Mouse (Mus musculus) lung, postnatal 36 days (tissue): ENCODE data around the gene Galnt18.

Experiments used
- DNase-seq: peaks from one replicate; pipeline ENCODE4 v3.0.0; 2022; ENCODE audit warnings: mixed read lengths

The Galnt18 gene

DNA sequence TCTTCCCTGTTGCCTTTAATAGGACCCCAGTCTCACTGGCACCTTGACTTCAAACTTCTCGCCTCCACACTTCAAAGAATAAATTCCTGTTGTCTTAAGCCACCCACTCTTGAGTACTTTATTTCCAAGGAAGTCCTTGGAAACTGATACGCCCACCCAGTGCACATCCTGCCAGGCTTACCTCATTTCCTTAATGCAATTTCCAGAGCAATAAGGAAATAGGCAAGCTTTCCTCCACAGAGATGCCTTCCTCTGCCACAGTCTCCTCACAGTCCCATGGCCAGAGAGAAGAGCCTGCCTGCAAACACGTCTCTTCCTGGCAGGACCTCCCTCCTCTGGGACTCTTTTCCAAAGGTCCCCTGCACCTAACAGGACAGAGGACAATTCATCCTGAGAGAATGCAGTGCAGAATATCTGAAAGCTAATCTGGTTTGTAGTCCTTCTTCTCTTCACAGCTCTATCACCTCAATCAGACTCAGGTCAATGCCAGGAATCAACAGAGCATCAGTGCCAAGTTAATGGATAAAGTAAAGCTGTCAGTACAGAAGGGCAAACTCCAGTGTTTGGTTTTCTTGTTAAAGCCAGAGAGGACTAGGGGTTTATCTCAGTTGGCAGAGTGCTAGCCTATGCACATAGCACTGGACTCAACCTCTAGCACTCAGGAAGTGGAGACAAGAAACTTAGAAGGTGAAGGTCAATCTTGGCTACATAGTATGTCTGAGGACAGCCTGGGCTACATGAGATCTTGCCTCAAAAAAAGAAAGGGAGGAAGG lies 65.8 kb downstream of the Galnt18 start:
- DNase-seq = peak; percentile 67

DNA sequence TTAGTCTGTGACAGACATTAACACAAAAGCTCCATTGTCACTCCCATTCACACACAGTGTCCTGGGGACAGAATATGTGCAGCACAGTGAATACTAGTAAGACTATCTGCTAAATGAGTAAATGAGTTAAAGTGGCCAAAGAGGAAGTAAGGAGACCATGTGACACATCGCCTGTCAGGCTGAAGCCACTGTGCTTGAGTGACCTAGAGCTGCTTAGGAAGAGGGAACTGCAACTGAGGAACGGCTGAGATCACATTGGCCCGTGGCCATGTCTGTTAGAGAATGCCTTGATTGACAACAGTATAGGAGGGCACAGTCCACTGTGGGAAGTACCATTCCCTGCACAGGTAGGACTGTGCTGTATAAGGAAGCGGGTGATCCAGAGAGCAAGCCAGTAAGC lies 67.0 kb downstream of the Galnt18 start:
- DNase-seq = no peak

DNA sequence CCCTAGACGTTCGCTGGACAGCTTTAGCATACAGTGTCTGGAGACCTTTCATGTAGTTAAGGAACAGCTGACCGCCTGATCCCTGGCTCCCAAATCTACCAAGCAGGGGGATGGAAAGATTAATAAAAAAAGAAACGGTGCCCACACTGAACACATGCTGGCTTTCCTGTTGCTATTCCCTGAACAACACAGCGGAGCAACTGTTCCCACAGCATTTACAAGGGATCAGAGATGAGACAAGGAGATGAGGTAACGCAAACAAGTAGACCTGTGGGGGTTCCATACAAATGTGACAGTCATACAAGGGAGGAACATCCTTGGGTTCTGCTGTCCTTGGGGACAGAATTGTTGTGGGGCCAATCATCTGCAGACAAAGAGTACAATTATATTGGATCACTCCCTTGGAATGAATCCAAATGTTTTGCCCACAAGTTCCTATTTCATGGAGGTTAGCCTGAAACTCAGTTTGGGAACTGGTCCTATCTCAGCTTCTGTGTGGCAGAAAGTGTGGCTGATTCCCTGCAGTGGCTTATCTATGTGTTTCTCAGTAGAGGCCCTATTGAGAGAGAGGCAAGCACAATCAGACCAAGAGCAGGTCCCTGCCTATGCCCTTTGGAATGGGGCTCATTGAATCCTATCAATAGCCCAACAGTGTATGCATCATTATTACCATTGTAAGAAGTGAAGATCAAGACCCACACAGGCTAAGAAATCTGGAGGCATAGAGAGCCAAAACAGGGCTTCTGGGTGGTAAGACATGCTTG lies 68.5 kb downstream of the Galnt18 start:
- no peak for DNase-seq

DNA sequence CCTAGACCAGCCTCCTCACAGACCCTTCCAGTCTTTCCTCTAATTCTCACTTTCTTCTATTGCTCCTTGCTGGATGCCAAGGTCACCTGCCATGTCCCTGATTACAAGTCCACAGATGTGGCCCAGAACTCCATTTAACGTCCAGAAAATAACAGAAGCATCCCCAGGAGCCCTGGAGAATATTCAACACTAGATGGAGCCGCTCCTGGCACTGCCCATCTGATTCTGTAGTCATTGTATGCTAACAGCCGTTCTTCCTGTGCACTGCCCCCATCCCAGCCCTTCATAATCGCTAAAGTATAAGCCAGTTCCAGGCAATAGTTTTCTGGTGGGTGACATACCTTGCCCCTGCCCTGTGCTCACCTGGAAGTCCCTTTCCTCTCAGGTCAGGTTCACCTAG lies 69.5 kb downstream of the Galnt18 start:
- peak; percentile 39 for DNase-seq

DNA sequence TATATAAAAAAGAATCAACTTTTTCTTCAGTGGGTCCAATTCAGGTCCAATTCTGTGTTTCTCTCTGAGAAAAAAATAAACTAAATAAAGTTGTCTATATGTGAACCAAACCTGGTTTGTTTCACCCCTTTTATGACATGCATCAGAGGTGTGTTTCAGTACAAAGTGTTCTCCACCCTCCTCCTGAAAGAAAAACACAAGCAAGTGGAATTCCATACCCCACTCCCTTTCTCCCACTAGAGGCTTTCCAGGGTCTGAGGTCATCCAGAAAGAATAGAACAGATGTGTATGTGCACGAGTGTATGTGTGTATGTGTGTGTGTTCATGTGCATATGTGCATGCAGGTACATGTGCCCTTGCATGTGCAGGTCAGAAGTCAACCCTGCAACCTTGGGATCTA lies 71.2 kb downstream of the Galnt18 start:
- peak; percentile 17 for DNase-seq

DNA sequence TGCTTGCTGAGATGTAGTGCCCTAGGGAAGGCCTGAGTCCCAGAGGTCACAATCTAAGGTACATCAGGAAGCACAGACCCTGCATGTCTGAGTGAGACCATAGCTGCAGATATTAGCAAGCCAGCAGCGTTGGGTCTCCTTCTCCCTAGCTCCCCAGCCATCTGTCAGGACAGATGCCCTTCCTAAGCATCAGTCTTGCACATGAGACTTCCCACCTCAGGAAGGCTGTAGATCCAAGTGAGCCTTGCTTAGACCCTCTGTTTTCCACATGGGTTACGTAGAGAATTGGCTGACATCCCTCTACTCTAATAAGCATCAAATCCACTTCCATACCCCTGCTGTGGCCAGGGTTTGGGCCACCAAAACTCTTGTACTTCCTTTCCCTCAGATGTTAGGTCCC lies 76.8 kb downstream of the Galnt18 start:
- DNase-seq = no peak

DNA sequence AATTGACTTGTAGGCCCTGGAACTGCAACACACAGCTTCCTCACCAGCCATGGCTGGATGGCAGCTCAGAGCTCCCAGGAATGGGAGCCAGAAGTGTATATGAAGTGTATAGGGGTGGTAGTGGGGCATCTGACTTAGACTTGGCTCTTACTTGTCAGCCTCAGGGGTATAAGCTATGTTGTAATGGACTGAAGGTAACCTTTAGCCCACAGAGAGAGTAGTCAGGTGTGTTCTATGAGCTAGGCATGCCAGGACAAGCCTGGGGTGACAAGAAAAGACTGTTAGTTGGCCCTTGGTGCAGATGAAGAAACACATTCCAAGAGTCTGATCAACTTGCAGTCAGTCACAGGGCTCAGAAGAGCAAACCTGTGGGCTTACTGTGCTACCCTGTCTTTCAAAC lies 78.0 kb downstream of the Galnt18 start:
- DNase-seq = no peak

DNA sequence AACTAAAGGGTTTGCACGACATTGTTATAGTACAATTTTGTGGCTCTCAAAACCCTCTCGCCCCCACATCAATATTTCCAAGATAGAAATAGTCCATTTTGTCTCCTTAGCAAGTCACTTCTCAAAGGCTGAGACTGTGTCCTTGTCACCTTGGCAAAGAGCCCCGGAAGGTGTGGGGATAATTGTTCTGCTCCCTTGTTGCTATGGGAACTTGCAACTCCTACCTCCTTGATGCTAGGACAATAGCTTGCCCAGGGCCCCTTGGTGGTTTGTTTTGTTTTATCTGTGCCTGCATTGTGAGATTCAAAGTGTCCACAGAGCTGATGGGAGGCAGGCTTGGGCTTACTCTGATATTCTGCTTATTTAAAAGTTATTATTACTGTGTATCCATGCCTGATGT lies 80.3 kb downstream of the Galnt18 start:
- peak; percentile 30 for DNase-seq

DNA sequence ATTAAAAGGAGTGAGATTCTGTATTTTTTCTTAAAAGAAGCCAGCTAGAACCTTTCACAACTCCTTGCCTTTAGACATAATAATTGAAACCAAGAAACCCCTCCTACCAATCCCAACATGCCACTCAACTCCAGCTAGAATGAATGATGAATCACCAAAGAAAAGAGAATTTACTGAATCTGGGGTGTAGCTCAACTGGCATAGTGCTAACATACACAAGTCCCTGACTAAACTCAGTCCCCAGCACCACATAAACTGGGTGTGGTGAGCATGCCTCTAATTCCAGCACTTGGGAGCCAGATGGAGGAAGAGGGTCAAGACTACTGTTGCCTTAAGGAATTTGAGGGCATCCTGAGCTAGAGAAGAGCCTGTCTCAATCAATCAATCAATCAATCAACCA lies 83.6 kb downstream of the Galnt18 start:
- DNase-seq = no peak

DNA sequence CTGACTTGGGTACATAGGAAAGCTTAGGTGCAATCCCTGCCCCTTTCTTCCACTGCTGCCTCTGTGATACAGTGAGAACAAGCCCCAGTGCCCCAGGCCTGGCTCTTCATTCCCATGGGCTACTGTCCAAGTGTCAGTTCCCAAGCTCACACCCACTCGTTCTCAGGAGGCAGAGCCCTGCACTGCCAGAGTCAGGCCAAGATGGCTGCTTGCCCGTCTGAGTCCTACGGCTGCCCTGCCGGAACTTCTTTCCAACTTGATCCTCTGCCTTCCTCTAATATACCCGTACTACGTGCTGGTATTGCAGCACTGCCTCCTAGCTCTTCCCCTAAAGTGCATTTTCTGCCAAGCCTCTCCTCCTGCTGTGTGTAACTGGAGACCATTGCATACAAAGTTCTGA lies 85.5 kb downstream of the Galnt18 start:
- peak; percentile 70 for DNase-seq

DNA sequence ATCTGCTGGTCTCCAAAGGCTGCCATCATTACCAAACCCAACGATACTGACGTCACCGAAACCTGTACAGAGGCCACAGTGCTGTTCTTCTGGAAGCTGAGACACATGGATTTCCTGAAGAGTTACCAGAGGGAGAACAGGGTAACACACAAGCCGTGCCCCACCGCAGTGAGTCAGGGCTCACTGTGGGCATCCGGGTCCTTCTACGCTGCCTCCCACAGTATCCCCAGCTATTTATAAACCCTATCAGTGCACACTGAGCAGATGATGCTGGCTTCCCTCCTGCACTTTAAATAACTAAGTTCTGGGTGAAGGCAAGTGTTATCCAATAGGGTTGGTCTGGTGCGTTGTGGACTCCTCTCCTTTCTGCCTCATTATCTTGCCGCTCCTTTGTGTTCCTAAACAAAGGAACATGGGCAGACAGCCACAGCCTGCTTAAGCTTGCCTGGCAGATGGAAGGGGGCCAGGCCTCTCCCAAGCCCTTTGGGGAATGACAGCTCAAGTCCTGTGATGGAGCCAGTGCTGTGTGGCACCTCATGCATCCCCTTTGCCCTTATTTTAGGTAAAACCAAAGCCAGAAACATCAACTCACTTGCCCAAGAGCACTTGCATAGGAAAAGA lies 87.0 kb downstream of the Galnt18 start:
- DNase-seq = peak; percentile 81

DNA sequence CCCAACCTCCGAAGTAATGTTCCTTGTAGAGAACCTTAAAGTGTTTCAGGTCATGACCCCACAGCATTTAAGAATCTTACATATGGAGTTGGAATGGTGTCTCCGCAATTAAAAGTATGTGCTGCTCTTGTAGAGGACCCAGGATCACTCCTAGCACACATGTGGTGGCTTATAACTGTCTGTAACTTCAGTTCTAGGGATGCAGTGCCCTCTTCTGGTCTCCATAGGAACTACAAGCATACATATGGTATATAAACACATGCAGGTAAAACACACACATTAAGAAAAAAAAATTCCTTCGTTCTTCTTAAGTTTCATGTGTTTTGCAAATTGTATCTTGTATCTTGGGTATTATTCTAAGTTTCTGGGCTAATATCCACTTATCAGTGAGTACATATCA lies 99.7 kb downstream of the Galnt18 start:
- peak; percentile 23 for DNase-seq

DNA sequence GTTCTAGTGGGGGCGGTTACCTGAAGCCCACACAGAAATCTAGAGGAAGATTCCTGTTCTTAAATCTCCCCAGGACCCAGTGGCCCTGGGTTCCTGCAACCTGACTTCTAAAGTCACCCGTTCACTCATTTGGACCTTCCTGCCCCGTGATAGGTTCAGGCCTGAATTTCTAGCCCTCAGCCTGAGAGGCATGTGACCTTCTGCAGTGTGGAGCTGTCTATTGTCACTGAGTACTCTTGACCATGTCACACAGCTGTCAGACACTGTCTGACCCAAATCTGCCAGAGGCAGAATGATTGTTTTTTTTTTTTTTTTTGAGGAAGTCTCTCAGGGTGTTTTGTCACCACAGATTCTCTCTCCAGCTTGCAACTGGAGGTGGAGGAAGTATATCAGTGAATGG lies 103.3 kb downstream of the Galnt18 start:
- no peak for DNase-seq

DNA sequence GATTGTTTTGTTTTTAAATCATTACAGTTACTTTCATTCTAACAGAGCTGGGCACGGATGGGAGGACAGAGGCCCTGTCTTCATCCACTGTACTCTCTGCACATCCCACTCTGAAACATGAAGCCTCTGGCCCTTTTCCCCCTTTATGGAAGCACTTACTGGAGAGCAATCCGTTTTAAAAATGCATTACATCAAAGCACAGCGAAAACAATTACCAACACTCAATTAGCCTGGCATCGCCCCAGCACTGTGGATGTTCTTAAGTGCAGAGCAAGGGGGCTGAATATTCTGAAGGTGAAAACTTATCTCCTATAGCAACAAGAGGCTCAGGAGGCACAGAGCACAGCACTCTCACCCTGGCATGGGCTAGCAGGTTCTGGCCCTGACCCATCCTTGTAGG lies 107.3 kb downstream of the Galnt18 start:
- DNase-seq = no peak

DNA sequence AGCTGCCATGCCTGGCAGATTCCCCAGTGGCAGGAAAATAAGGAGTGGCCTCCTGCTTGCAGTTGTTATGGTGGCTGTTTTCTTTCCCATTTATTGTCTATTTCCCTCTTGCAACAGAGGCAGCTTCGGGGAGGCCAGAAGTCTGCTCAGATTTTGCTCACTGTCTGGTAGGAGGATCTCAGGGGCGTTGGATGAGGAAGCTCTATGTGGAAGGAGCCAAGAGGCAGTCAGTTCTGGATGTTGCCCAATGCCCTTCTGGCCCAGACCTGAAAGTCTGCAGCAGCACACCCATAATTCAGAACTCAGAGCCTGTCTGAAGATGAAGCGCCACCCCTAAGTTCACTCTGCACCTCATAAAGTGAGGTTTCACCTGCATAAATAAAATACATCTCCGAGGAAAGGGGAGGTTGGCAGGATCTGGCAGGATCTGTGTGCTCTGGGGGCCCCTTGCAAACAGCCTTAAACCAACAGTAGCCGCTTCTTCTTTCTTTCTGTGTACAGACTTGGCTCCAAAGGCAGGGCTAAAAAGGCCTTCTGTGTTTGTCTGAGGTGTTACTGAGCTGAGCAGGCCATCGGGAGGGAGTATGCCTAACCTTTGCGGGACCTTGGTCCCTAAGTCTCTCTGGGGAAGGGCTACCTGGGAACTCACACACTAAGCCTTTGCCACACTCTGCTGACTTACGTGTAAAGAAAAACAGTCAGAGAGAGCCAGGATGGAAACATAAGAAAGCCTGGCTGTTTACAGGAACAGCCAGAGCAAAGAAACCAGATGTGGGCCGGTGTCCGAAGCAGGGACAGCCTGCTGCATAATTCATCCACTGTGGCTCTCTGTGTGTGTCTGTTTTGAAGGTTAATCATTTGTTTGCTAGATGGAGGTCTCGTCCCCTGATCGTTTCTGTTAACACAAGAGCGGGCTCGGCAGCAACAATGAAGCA lies 116.4 kb downstream of the Galnt18 start:
- DNase-seq = peak; percentile 46

DNA sequence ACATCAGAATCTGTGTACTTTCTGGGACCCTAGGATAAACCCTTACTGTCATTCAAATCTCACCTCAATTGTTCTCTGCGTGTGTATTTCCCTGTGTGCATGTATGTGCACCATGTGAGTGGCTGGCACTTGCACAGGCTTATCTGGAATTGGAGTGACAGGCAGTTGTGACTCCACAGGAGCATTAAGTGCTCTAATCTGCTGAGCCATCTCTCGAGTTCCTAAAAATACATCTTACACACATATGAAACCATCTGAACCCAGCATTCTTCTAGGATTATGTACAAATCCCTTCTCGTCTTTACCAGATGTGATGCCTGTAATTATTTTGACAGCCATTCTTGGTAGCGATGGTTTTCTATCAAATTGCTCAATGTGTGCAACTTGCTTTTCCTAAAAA lies 121.2 kb downstream of the Galnt18 start:
- no peak for DNase-seq

DNA sequence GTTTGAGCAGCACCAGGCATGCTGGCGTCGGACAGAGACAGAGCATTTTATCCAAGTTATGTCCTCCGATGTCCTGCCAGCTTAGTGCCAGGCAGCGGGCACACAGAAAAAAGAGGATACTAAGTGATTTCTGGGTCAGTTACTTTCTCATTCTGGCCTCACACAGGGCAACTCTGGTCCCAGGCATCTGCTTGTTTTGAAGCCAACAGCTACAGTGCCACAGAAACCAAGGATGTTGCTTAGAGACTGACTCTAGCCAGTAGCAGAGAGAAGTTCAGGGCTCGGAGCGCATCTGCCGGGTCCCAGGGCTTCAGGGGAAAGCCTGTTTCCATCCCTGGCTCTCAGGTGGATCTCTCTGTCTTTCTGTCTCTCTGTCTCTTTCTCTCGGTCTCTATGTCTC lies 124.8 kb downstream of the Galnt18 start:
- no peak for DNase-seq

DNA sequence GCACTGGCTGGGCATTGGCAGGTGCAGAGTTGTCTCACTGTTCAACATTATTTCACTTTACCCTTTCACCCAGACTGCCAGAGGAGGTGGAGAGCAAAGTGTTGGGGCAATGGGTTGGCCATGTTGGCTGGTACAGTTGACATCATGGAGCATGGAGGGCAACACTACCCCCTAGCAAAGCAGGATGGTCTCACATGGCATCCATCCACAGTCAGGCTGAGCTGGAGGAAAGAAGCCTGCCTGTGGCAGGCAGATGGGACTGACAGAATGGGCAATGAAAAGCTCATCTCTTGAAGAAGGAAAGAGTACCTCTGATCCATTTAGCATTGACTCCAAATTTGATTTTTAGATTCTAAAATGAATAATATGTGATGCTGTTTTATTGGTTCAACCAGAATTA lies 125.3 kb downstream of the Galnt18 start:
- no peak for DNase-seq

DNA sequence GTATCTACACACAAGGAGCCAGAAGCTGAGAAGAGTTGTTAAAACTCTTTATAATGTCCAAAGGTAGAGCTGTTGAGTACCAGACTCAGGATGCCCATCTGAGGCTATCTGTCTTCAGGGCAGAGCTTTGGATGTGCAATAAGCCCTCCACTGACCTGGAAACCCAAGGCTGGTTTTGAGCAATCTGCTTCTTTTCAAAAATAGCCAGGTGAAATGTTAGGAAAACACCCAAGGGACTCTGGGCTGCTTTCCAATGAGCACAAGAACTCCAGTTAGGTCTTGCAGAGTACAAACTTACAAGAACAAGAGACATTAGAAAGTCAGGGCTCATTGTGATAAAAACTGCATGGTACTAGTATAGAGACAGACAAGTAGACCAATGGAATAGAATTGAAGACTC lies 135.4 kb downstream of the Galnt18 start:
- no peak for DNase-seq

DNA sequence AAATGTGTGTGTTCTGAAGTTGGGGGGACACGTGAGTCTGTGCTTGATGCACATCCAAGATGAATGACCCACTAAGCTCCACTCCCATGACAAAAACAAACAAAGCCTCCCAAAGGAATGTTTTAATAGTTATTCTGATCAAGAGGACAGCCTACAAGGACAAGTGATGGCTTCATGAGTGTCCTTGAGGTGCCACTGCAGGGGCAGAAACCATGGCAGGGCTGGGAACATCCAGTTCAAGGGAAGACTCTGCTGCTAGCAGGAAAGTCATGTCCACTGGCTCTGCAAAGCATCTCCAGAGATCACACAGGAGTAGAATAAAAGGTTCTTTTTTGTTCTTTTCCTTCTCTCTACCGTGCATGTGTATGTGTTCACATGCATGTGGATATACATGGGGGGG lies 140.9 kb downstream of the Galnt18 start:
- no peak for DNase-seq

DNA sequence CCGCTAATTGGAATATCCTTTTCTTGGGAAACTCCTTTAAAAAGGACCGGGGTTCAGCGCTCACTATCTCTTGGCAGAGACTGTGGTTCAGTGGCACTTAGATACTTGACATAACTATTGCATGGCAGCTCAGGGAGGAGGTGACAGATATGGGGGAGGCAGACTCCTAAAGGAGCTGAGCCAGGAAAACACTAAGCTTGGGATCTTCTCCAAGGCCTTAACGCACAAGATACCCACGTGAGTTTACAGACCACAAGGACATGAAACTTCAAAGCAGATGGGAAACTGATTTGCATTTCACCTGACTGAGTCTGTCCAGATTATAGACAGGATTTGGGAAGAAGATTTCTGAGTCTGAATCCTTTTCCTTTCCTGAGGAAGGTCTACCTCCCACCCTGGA lies 141.3 kb downstream of the Galnt18 start:
- DNase-seq = no peak

DNA sequence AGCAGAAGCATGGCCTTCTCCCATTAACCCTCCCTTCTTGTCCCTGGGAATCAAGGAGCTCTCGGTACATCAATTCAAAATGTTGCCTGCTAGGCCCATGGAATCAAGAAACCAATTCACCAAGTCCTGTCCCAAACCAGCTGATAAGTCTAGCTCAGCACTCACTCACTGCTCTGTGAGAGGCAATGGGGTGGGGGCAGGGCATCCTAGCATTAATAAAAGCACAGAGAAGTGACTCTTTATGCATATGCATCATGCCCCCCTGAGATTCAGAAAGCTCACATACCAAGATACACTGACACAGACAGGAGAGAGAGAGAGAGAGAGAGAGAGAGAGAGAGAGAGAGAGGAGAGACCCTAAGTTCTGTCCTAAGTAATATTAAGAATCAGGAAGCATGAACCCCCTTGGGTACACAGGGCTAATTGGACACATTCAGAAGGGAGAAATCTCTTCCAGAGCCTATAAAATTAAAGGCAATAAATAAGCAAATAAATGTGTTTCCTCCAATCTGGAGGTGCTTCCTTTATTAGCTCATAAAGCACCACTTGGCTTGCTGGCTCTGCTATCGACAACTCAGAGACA lies 141.8 kb downstream of the Galnt18 start:
- DNase-seq = no peak

DNA sequence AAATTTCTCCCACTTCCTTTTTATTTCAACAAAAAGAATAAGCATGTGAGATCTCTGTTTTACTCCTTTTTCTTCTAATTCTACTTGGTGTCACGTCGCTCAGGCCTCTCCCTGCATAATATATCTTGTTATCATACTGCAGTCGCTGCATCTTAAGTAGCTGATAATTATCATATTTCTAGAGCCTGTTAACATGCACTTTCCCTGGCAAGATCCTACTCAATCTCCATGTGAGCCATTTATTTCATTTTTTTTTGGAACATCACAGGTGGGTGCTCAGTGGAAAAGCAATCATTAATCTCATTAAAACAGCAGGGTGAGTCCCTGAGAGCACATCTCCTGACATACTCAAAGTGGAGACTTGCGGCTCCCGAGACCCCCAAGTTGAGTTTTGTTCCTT lies 143.3 kb downstream of the Galnt18 start:
- DNase-seq = no peak
